Comparison of ENCODE assay signal across 8 mouse cellular contexts in genomic region chr16:28753124-28753917, GRCm38 (mm10). TPM values are rescaled to one million over a fixed set of nuclear protein-coding genes. Genes with fewer than 3 reads are reported as not detected.
DNase-seq lines count a peak whose midpoint lies in the region; TF ChIP-seq lines count a peak whose summit lies in the region.

No protein-coding gene starts in this region.

- TF ChIP-seq CTCF in heart, adult 2 months (IDR thresholded peaks at IDR 0.05): no peak

- DNase-seq in adrenal gland, postnatal 25 days: peak; percentile 62
- DNase-seq in embryo, embryonic 11.5 days (ENCODE audit: low read depth, low spot score): peak; percentile 80
- DNase-seq in heart, adult 2 months: peak; percentile 38 to 50
- peak; percentile 4 for DNase-seq in kidney, adult 18-20 months
- peak; percentile 84 to 94 for DNase-seq in left cerebral cortex, postnatal 25 days (ENCODE audit: low spot score in 2 of 2)
- peak; percentile 91 for DNase-seq in neural tube, embryonic 10.5 days (ENCODE audit: extremely low spot score, low spot score)
- DNase-seq in testis, postnatal 10 days (ENCODE audit: low spot score): peak; percentile 59
- DNase-seq in thymus, postnatal 25 days: no peak

- H3K4me3 ChIP-seq in heart, adult 2 months: peak overlapping the region; percentile 23

- H3K36me3 ChIP-seq in heart, adult 2 months (ENCODE audit: control insufficient read depth, insufficient read depth, low read length): no peaks in the 10 kb centered on the region

- WGBS in heart, adult 2 months: 2% methylated on average over 33 of the region's 33 CpGs

- no peak overlapping the region; the same call in 1 of the 2 replicates for H3K27ac ChIP-seq in heart, adult 2 months

- intact Hi-C loops in heart, adult 2 months (cut with DNase I): no loop called here
- intact Hi-C loops in left cerebral cortex, postnatal 25 days (cut with DNase I): loop anchor here (2.0 to 5.0 kb wide), 3 partner anchors 56 to 157 kb away; no protein-coding TSS in a partner anchor

- H3K9ac ChIP-seq in heart, adult 2 months (ENCODE audit: low read depth, low read length): no peak overlapping the region

- no peaks in the 10 kb centered on the region for H3K27me3 ChIP-seq in heart, adult 2 months (ENCODE audit: control insufficient read depth, insufficient read depth, low read length)

- H3K4me1 ChIP-seq in heart, adult 2 months (ENCODE audit: control insufficient read depth, insufficient read depth, low read length): peaks cover 2% of the 10 kb centered on the region; the same call in 1 of the 2 replicates

- TF ChIP-seq EP300 in heart, adult 2 months (IDR thresholded peaks at IDR 0.05; ENCODE audit: insufficient read depth, low read depth, low read length): no peak

- no peaks in the 10 kb centered on the region for H3K79me2 ChIP-seq in heart, adult 2 months (replicated peaks; ENCODE audit: control insufficient read depth, insufficient read depth, low read length)

- TF ChIP-seq POLR2A in heart, adult 2 months (IDR thresholded peaks at IDR 0.05; ENCODE audit: insufficient read depth, low read depth, low read length): no peak

RNA-seq across cellular contexts. Expression of gene Fgf12, which starts 0.5 kb away (rescaled TPM):
- total RNA-seq in adrenal gland, postnatal 25 days (2021): 4.4 and 4.5 TPM in 2 replicates
- total RNA-seq in heart, adult 2 months (2021): 10 to 100 TPM in 1 of 2 experiments, 1 to 10 TPM in 1; 9.2 to 11.3 TPM
- 8.9 and 17.6 TPM in 2 replicates for polyA plus RNA-seq in heart, adult 2 months (2012; rRNA removed)
- total RNA-seq in left cerebral cortex, postnatal 25 days (2021): 100 to 1,000 TPM; 311 to 324 TPM

Comparison
In these comparisons a context has a peak if more than half of its experiments do, and no peak if none do; other contexts are left out.
1. RNA of gene Fgf12, which starts 0.5 kb away (total RNA-seq): 311 to 324 TPM in left cerebral cortex, postnatal 25 days; 9.2 to 11.3 TPM in heart, adult 2 months and 4.4 to 4.5 TPM in adrenal gland, postnatal 25 days; every median in the first group is over 10 times any median in the second.